Mouse (Mus musculus): ENCODE data around the gene 4933400A11Rik. TPM values are rescaled to one million over a fixed set of nuclear protein-coding genes. Genes with fewer than 3 reads are reported as not detected.

Gene 4933400A11Rik
- polyA plus RNA-seq, 2 experiments = not detected

- TF ChIP-seq EP300 (IDR thresholded peaks at IDR 0.05; ENCODE audit: low read depth) (no peak), CTCF (IDR thresholded peaks at IDR 0.05; ENCODE audit: low read depth) (no peak)
- no peaks in the 10 kb centered on the region for H3K9me3 ChIP-seq (ENCODE audit: control insufficient read depth, low read length)
- H3K4me2 ChIP-seq (ENCODE audit: low read depth) = no peak overlapping the region
- WGBS (ENCODE audit: insufficient replicate concordance) = 45% methylated on average over 2 of the region's 2 CpGs
- H3K4me1 ChIP-seq (replicated peaks; ENCODE audit: control insufficient read depth in 2 of 2, insufficient read depth in 2 of 2, low read length in 1 of 2) = no peaks in the 10 kb centered on the region
- ATAC-seq (ENCODE audit: insufficient read depth) = no peak
- no peaks in the 10 kb centered on the region for H3K36me3 ChIP-seq (replicated peaks; ENCODE audit: control insufficient read depth, insufficient read depth, low read depth)
- no peak overlapping the region for H3K9ac ChIP-seq (replicated peaks)
- H3K27me3 ChIP-seq (ENCODE audit: control insufficient read depth, insufficient read depth, low read length) = no peaks in the 10 kb centered on the region
- no peak overlapping the region for H3K4me3 ChIP-seq (ENCODE audit: insufficient read depth in 1 of 2, low read depth in 2 of 2, low read length in 2 of 2)
- no peak for DNase-seq (ENCODE audit: low read depth in 3 of 3, low spot score in 3 of 3)
- no peak overlapping the region for H3K27ac ChIP-seq
Observed at GRCm38 (mm10) chrX:169811783-169812182, 32.3 kb upstream of the 4933400A11Rik start.

GRCm38 (mm10) chrX:169811318-169811717 is 31.9 kb upstream of the 4933400A11Rik start:
- no peak overlapping the region for H3K27ac ChIP-seq
- no peak for ATAC-seq (ENCODE audit: insufficient read depth)
- no peaks in the 10 kb centered on the region for H3K36me3 ChIP-seq (replicated peaks; ENCODE audit: control insufficient read depth, insufficient read depth, low read depth)
- H3K9ac ChIP-seq (replicated peaks) = no peak overlapping the region
- no peak for DNase-seq (ENCODE audit: low read depth in 3 of 3, low spot score in 3 of 3)
- H3K4me1 ChIP-seq (replicated peaks; ENCODE audit: control insufficient read depth in 2 of 2, insufficient read depth in 2 of 2, low read length in 1 of 2) = no peaks in the 10 kb centered on the region
- 24% methylated on average over 5 of the region's 5 CpGs for WGBS (ENCODE audit: insufficient replicate concordance)
- H3K4me3 ChIP-seq (ENCODE audit: insufficient read depth in 1 of 2, low read depth in 2 of 2, low read length in 2 of 2) = no peak overlapping the region
- no peaks in the 10 kb centered on the region for H3K27me3 ChIP-seq (ENCODE audit: control insufficient read depth, insufficient read depth, low read length)
- H3K4me2 ChIP-seq (ENCODE audit: low read depth) = no peak overlapping the region
- TF ChIP-seq CTCF (IDR thresholded peaks at IDR 0.05; ENCODE audit: low read depth) (no peak), EP300 (IDR thresholded peaks at IDR 0.05; ENCODE audit: low read depth) (no peak)
- no peaks in the 10 kb centered on the region for H3K9me3 ChIP-seq (ENCODE audit: control insufficient read depth, low read length)

- H3K36me3 ChIP-seq (replicated peaks; ENCODE audit: control insufficient read depth, insufficient read depth, low read depth) = no peaks in the 10 kb centered on the region
- H3K27ac ChIP-seq = no peak overlapping the region
- 54% methylated on average over 3 of the region's 3 CpGs for WGBS (ENCODE audit: insufficient replicate concordance)
- no peak overlapping the region for H3K4me2 ChIP-seq (ENCODE audit: low read depth)
- DNase-seq (ENCODE audit: low read depth in 3 of 3, low spot score in 3 of 3) = no peak
- no peaks in the 10 kb centered on the region for H3K9me3 ChIP-seq (ENCODE audit: control insufficient read depth, low read length)
- no peaks in the 10 kb centered on the region for H3K4me1 ChIP-seq (replicated peaks; ENCODE audit: control insufficient read depth in 2 of 2, insufficient read depth in 2 of 2, low read length in 1 of 2)
- no peaks in the 10 kb centered on the region for H3K27me3 ChIP-seq (ENCODE audit: control insufficient read depth, insufficient read depth, low read length)
- H3K9ac ChIP-seq (replicated peaks) = no peak overlapping the region
- TF ChIP-seq CTCF (IDR thresholded peaks at IDR 0.05; ENCODE audit: low read depth) (no peak), EP300 (IDR thresholded peaks at IDR 0.05; ENCODE audit: low read depth) (no peak)
- no peak for ATAC-seq (ENCODE audit: insufficient read depth)
- H3K4me3 ChIP-seq (ENCODE audit: insufficient read depth in 1 of 2, low read depth in 2 of 2, low read length in 2 of 2) = no peak overlapping the region
Observed at GRCm38 (mm10) chrX:169807744-169808143, 28.3 kb upstream of the 4933400A11Rik start.

- WGBS (ENCODE audit: insufficient replicate concordance) = 39% methylated on average over 5 of the region's 5 CpGs
- TF ChIP-seq CTCF (IDR thresholded peaks at IDR 0.05; ENCODE audit: low read depth) = no peak
- no peak for TF ChIP-seq EP300 (IDR thresholded peaks at IDR 0.05; ENCODE audit: low read depth)
- no peak for ATAC-seq (ENCODE audit: insufficient read depth)
Observed at GRCm38 (mm10) chrX:169805791-169806190, 26.4 kb upstream of the 4933400A11Rik start.

GRCm38 (mm10) chrX:169800238-169800637 is 20.8 kb upstream of the 4933400A11Rik start:
- Histone ChIP-seq H3K9me3 (ENCODE audit: control insufficient read depth, low read length) (no peaks in the 10 kb centered on the region), H3K4me1 (replicated peaks; ENCODE audit: control insufficient read depth in 2 of 2, insufficient read depth in 2 of 2, low read length in 1 of 2) (no peaks in the 10 kb centered on the region), H3K4me3 (ENCODE audit: insufficient read depth in 1 of 2, low read depth in 2 of 2, low read length in 2 of 2) (no peak overlapping the region), H3K27me3 (ENCODE audit: control insufficient read depth, insufficient read depth, low read length) (no peaks in the 10 kb centered on the region), H3K36me3 (replicated peaks; ENCODE audit: control insufficient read depth, insufficient read depth, low read depth) (no peaks in the 10 kb centered on the region), H3K9ac (replicated peaks) (no peak overlapping the region), H3K4me2 (ENCODE audit: low read depth) (no peak overlapping the region), H3K27ac (no peak overlapping the region)
- no peak for TF ChIP-seq CTCF (IDR thresholded peaks at IDR 0.05; ENCODE audit: low read depth)
- TF ChIP-seq EP300 (IDR thresholded peaks at IDR 0.05; ENCODE audit: low read depth) = no peak
- no peak for ATAC-seq (ENCODE audit: insufficient read depth)
- DNase-seq (ENCODE audit: low read depth in 3 of 3, low spot score in 3 of 3) = no peak
- whole genome bisulfite sequencing (ENCODE audit: insufficient replicate concordance) = 42% methylated on average over 4 of the region's 4 CpGs

More at GRCm38 (mm10) chrX:169805791-169806190, 26.4 kb upstream of the 4933400A11Rik start:
- Histone ChIP-seq H3K27ac (no peak overlapping the region), H3K36me3 (replicated peaks; ENCODE audit: control insufficient read depth, insufficient read depth, low read depth) (no peaks in the 10 kb centered on the region), H3K4me2 (ENCODE audit: low read depth) (no peak overlapping the region), H3K4me1 (replicated peaks; ENCODE audit: control insufficient read depth in 2 of 2, insufficient read depth in 2 of 2, low read length in 1 of 2) (no peaks in the 10 kb centered on the region), H3K27me3 (ENCODE audit: control insufficient read depth, insufficient read depth, low read length) (no peaks in the 10 kb centered on the region), H3K9me3 (ENCODE audit: control insufficient read depth, low read length) (no peaks in the 10 kb centered on the region), H3K9ac (replicated peaks) (no peak overlapping the region), H3K4me3 (ENCODE audit: insufficient read depth in 1 of 2, low read depth in 2 of 2, low read length in 2 of 2) (no peak overlapping the region)
- no peak for DNase-seq (ENCODE audit: low read depth in 3 of 3, low spot score in 3 of 3)

All from liver, embryonic 14.5 days (tissue).